Mouse (Mus musculus): ENCODE measurements around the gene Htr2c. TPM values are rescaled to one million over a fixed set of nuclear protein-coding genes. Genes with fewer than 3 reads are reported as not detected.

Htr2c gene
- total RNA-seq (2014; fragmentation: Nextera tagmentation) (not detected in 2 replicates), total RNA-seq (2017) (not detected in 2 replicates)

DNA sequence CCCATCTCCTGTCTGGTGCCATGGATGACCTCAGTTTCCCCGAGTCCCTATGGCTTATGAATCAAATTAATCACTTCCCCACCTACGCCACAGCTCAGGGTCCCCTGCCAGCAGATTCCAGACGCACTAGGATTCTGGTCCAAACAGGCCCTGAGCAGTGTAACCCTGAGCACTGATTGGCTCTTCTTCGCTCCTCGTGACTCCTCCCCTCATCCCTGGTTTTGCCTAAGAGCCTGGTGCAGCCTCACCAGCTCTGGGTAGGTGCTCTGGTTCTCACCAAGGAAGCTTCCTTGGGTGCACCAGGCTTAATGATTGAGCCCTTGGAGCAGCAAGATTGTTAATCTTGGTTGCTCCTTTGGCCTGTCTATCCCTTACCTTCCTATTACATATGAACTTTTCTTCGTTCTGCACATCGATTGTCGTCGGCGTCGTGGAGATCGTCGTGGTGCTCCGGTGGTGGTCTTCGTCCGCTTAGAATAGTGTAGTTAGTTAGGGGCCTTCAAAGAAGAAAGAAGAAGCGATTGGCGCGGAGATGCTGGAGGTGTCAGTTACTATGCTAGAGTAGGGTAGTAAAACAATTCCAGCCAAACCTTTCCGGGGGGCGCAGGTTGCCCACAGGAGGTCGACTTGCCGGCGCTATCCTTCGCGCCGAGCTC, at the start of gene Htr2c:
Htr2c (plus strand) TSS at position 256 of the 656 bp plus-strand sequence.
- ATAC-seq (replicated peaks; ENCODE audit: low FRiP score, low TSS enrichment, poor library complexity, severe bottlenecking) = no peak

DNA sequence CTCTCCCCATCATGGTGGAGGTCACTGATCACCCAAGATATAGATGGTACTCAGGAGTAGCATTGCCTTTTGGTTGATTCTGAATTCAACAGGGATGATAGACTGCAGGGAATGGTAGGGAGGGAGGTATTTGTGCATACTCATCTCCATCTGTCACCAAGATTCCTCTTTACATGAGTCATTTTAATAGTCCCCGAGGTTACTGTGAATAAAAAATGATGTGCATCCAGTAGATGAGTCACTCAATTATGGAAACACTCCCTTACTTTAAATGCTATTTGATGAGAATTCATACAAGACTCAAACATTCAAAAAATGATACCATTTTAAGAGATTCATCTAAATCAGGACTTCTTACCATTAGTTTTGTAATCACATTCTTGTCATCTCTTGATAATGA, 34.1 kb upstream of the Htr2c start:
- ATAC-seq (replicated peaks; ENCODE audit: low FRiP score, low TSS enrichment, poor library complexity, severe bottlenecking) = no peak

DNA sequence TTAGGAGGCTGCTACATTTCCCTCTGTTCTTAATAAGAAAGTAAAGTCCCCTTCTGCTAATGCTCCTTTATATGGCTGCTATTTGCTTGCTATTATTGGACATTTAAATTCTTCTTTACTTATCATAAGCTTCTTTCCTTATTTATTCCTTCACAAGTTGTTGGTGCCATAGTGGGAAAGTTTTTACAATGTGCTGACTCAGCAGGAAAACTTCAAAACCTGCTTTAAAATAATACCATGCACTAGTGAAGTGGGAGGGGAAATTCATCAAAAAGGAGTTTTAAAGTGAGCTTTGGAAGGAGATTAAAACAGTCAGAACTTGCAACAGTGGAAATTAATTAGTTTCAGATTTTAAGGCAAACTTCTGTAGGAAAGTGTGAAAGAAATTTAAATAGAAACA, 26.0 kb upstream of the Htr2c start:
- ATAC-seq (replicated peaks; ENCODE audit: low FRiP score, low TSS enrichment, poor library complexity, severe bottlenecking) = no peak

DNA sequence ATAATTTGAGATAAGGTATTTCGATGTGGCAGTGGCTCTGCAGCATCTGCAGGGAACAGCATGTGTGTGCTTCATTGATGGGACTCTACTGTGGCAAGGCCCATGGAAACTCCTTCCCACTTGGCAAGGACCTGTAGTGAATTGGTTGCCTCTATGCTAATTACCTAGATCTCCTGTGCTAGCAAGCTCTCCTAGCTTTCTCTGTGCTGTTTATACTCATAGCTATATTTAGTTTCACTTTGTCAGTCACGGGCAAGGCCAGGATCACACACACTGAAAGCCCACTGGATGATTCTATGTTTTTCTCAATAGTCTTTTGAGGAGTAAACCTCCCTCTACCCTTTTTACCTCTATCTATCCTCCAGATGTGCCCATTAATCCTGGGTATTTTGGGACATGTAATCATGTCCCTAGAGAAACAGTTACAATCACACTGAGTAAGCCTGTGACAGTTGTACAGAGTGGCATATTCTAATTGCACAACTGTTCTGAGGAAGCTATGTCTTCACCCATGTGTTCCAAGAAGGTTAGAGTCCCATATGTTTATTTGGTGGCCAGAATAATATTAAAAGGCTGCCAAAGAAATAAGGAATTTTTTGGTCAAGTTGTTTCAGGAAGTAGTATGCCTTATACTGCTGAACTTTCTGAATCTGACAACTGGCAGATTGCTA, 16.0 kb upstream of the Htr2c start:
- ATAC-seq (replicated peaks; ENCODE audit: low FRiP score, low TSS enrichment, poor library complexity, severe bottlenecking) = peak; percentile 30; the same call in 1 of the 2 replicates

DNA sequence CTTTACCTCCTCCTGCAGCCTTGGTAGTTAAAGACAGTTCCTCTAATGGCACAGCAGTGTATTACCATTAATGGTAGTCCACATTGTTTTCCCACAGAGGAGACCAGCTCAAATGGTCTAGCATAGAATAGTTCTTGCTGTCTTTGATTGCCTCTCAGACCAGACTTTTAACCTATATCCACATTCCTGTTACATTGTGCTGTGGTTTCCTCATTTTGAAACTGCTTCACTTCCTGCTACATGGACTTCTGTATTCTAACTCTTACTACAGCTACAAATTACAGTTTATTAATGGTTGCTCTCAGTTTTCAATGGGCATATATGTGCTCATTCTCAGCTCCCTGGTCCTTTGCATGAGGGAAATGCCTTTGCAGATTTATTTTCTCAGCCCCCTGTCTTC, 15.3 kb upstream of the Htr2c start:
- ATAC-seq (replicated peaks; ENCODE audit: low FRiP score, low TSS enrichment, poor library complexity, severe bottlenecking) = no peak

DNA sequence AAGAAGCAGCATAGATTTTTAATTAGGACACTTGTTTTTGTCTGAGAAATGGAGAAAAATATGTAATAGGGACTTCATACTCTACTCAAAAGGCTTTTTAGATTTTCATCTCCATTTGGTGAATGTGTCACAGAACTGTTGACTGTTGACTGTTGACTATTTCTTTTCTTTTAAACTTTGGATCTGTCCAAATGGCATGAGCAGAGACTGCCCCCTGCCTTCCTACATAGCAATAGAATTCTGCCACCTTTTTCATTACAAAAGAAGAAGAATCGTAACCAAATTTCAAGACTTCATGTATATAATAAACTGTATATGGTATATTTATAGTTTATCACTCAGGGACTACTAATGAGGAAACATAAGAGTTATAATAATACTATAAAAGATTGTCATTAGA, 3.7 kb upstream of the Htr2c start:
- no peak for ATAC-seq (replicated peaks; ENCODE audit: low FRiP score, low TSS enrichment, poor library complexity, severe bottlenecking)

DNA sequence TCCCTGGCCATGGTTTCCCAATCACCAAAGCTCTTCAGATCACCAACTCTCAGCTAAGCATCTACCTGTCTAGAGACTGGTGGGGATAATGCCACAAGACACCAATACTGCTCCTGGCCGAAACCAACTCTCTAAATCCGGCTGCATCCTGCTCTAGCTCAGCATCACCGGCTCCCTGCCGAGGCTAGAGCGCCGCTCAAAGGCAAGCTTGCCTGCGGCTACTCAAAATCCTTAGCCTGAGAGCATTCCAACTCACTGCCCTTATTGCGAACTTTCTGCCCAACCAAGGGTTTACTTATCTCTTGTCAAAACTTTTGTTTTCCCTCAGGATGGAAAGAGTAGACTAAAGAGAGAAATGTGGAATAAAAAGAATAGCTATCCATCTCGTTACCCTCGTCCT, 2.4 kb upstream of the Htr2c start:
- ATAC-seq (replicated peaks; ENCODE audit: low FRiP score, low TSS enrichment, poor library complexity, severe bottlenecking) = no peak

DNA sequence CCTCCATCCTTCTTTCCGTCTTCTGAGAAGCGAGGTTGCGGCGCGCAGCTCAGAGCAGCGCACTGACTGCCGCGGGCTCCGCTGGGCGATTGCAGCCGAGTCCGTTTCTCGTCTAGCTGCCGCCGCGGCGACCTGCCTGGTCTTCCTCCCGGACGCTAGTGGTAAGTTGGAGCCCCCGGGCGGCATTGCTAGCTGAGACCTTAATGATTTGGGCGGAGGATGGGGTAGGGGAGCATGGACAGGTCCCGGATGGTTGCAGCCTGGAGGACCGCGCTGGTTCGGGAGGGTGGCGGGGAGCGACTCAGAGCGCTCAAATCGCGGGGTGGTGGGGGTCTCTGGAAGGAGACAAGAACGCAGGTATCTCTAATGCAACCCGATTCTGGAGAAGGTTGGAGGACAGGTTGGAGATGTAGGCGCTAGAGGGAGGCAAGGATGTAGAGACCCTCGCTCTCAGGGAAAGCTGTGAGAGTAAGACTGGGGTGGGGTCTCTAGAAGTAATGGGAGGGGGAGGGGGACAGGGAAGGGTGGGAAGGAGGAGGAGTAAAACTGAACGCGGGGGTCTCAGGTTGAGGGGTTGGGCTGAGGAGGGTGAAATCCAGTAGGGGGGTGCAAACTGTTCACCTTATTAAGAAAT, 718 bp downstream of the Htr2c start:
- ATAC-seq (replicated peaks; ENCODE audit: low FRiP score, low TSS enrichment, poor library complexity, severe bottlenecking) = no peak

DNA sequence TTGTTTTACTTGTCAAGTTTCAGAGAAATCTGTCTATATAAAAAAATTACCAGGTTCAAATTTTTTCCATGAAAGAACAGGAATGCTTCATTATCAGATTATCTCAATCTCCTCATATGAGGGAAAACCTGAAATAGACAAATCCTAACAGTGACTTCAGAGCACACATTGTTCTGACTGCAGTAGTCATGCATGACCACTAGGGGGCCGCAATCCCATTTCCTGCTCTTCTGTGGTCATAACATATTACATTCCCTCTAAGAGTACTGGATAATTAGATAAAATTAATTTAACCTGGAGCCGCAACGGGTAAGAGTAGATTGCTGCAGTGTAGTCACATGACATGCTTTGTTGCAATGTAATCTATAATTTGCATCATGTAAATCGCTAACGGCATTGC, 17.6 kb downstream of the Htr2c start:
- 0 out of 2 replicates have a peak, but pooled peaks have one; percentile 57 for ATAC-seq (replicated peaks; ENCODE audit: low FRiP score, low TSS enrichment, poor library complexity, severe bottlenecking)

DNA sequence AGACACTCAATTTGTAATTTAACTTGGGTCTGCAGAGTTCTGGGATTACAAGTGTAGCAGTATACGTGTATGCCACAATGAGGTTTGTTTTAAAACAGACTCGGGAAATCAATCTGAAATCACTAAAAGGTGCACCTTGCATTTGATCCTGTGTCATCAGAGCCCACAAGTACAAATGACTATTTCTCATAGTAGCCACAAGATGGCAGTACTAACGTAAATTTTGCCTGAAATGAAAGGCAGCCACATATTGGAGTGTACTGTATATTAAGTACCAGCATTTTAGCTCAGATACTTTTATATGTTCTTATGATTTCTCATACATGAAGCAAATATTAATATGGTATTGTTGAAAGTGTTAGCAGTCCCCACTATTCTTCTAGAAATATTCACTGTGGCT, 93.4 kb downstream of the Htr2c start:
- no peak; the same call in 1 of the 2 replicates for ATAC-seq (replicated peaks; ENCODE audit: low FRiP score, low TSS enrichment, poor library complexity, severe bottlenecking)

DNA sequence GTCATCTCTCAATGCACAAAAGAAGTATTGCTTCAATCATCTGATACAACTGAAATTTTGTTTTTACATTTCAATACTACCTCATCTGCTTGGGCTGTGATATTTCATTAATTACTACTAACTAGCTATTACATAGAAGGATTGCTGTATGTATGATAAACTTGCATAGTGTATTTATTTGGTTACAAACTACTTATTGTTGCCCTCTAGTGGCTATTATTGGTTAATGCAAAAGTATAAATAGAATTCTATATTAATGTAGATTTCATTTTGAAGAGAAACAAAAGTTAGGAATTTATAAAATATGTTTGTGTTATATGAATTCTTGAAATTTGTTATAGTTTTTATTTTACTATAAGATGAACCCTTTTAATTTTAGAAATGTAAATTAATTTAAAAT, 109.3 kb downstream of the Htr2c start:
- no peak for ATAC-seq (replicated peaks; ENCODE audit: low FRiP score, low TSS enrichment, poor library complexity, severe bottlenecking)

DNA sequence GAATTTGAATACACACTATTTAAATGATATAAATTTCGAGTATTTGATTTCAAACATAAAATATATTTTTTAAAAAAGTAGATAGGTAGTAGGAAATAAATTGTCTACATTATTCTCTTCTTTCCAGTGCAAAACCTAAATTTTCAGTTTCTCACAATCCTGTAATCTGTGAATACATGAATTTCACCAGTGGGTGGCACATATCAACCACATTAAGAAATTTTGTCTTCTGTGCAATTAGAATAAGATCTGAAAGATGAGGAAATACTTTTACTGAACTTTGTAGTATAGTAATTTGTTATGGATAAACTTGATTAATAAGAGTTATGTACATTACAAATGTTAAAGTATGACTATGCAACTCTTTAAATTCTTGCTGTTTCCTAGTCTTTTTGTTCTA, 156.8 kb downstream of the Htr2c start:
- ATAC-seq (replicated peaks; ENCODE audit: low FRiP score, low TSS enrichment, poor library complexity, severe bottlenecking) = no peak

DNA sequence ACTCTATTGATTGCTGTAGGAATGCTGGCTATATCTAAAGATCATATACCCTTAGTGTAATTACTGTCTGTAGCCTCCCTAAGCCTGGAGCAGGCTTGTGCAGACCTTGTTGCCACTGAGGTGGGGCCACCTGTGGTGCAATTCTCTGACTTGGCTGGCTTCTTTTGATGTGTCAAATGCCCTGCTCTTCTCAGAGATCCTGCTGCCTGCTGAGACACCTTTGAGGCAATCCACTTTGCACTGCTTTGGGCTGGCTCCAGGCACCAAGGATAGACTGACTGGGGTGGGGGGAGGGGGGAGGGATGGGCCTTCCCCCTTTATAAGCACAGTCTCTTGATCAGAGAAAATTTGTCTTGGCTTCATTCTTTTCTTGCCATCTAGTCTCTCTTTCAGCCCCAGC, 252.9 kb downstream of the Htr2c start:
- no peak for ATAC-seq (replicated peaks; ENCODE audit: low FRiP score, low TSS enrichment, poor library complexity, severe bottlenecking)

DNA sequence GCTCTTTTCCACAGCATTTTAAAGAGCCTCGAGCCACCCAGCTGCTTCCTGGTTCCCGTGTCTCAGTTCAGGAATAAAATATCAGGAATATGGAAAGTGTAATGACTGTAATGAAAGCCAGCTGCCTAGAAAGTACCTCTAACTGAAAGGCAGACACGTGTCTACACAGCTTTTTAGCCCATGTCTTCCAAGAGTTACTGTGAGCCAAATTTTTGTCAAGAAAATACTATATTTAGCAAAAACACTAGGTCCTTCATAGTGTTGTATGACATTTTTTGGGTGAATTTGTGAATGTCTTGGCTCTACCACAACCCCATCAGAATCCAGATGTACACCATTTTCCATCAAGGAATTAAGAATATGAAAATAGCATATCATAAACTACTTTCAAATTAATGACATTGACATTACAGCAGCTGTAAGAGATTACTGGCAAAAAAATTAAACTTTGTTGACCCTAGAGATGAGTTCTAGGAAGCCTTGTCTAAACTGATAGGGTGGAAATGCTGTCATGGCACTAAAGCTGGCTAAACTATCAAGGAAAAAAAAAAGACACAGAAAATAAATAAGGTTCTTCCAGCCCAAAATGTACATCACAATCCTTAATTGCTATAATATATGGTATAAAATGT, 255.2 kb downstream of the Htr2c start:
- no peak for ATAC-seq (replicated peaks; ENCODE audit: low FRiP score, low TSS enrichment, poor library complexity, severe bottlenecking)

DNA sequence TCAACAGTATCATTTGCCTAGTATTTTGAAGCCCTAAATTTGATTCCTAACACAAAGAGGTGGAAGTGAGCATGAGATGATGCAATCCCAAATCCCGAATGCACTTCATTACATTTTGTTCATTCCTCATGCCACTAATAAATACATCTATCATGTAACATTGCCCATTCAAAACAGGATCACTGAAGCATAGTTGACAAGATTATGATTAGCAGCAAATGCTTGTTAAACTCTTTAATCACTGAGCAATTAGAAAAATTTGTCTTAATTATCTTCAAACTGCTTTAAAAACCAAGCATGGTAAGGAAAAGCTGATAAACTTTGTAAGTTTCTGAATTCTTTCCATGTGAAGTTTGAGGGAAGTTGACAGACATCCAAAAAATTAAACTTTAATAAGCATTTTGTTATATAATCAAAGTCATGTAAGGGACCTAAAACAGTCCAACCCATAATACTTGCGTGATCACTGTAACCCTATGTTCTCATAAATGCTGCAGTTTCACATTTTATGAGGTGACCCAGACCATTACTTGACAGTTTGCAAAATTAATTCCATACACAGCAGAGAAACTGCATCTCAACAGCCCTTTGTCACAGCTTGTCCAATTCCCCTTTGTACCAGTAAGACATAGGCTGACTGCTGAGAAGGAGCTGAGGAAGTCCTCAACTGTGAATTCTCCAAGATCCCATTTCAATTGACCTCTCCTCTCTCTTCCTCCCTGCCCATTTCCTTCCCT, 276.7 kb downstream of the Htr2c start:
- ATAC-seq (replicated peaks; ENCODE audit: low FRiP score, low TSS enrichment, poor library complexity, severe bottlenecking) = no peak

Data from megakaryocyte-erythroid progenitor cell, adult 5-6 weeks (primary cell).